Mouse (Mus musculus) bone marrow macrophage, adult 2 months (primary cell): ENCODE results near the gene Rab13.

Source experiments
- CTCF ChIP-seq: IDR thresholded peaks from 2 replicates; pipeline ENCODE4 v1.5.1; 2012; ENCODE audit warnings: low read depth, mild to moderate bottlenecking, low read length, moderate library complexity
- POLR2A ChIP-seq: IDR thresholded peaks from 2 replicates; pipeline ENCODE4 v1.6.1; 2012; ENCODE audit warnings: mild to moderate bottlenecking, low read depth, low read length, borderline replicate concordance

DNA sequence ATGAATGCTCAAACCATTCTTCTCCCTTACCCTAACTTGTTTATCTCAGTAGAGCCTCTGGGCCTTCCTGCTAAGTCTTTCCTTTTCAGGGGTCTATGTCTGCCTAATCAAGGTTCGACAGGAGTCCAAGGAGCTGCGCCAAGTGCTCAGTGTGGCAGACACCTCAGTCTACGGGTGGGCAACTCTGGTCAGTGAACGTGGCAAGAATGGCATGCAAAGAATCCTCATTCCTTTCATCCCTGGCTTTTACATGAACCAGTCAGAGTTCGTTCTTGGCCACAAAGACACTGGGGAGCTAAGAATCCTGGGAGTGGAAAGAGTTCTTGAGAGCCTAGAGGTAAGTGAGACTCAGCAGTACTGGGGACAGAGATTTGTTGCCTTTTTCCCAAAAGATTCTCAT lies 9.9 kb upstream of the Rab13 start:
- TF ChIP-seq POLR2A (no peak), CTCF (no peak)
